Mouse (Mus musculus) B cell, adult 2 months (primary cell): ENCODE data around the gene Cnbd2.
"Not testable (repeated sequence)": the region's sequence is repeated elsewhere in the genome, so short reads cannot be mapped to it uniquely, and the experiment has no call there.

Experiments
- DNase-seq, 2 experiments: peaks; one replicate each; pipeline ENCODE4 v3.0.0; 2022

Gene Cnbd2

DNA sequence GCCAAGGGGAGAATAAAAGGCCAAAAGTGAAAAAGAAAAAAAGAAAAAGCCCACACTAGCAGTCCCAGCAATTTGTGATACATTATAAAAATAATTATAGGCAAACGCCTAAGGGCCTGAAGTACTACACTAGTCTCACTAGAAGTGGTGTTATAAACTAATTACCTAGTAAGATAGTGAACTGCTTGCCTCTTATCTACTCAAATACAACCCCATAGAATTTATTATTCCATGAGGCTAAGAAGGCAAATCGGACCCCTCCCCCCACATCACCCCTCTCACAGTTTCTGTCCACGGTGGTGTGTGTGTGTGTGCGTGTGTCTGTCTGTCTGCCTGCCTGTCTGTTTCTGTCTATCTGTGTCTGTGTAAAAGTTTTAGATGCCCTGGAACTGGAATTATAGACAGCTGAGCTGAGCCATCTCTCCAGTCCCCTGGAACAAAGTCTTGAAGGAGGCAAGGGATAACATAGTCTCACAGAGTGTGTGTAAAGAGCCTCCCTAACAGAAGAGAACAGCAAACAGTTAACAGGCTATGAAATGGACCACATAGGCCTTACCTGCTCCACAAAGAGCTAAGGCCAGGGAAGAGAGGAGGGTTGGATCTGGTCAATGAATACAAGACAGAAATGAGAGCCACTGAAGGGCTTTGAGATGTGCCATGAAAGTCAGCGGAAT is 81.2 kb downstream of the Cnbd2 start:
- peak in 1 of 2 experiments; percentile 5 for DNase-seq

DNA sequence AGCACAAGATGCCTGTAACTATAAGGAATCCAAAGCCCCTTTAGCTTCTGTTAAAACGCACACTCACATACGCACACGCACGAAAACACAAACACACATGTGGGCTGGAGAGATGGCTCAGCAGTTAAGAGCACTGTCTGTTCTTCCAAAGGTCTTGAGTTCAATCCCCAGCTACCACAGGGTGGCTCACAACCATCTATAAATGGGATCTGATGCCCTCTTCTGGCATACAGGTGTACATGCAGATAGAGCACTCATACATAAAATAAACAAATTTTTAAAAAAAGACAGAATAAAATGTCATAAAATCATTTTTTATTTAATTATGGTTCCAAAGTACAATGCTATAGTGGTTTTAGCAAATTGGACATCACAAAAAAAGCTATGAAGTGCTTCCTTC is 82.2 kb downstream of the Cnbd2 start:
- DNase-seq, result peak; percentile 15 to 29

DNA sequence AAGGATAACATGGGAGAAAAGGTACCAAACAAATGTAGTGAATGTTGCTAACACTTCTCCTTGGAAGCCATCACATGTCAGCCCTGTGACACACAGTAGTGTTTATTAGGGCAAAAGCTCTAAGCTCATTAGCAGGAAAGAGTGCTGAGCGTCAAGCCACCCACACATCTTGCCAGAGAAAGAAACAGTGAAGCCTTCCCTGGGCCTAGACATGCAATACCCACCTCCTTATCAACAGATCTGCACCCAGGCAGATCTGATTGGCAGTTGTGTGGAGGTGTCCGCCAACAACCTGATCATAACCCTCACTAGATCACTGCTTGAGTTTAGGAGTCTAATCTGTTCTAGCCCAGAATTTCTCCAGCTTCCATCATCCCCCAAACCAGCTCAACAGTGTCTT is 84.0 kb downstream of the Cnbd2 start:
- DNase-seq, result no peak

DNA sequence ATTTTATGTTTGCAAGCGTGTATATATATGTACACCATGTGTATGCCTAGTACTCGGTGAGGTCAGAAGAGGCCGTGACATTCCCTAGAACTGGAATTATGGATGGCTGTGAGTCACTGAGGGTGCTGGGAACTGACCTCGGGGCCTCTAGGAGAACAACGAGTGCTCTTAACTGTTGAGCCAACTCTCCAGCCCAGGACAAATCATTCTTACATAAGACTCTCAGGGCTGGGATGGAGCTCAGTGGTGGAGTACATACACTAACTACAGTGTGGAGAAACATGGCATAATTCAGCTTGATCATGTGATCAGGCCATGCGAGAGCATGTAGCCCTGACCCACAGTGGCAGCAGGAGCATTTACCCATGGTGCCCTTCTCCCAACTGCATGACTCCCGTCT is 85.9 kb downstream of the Cnbd2 start:
- no peak for DNase-seq

DNA sequence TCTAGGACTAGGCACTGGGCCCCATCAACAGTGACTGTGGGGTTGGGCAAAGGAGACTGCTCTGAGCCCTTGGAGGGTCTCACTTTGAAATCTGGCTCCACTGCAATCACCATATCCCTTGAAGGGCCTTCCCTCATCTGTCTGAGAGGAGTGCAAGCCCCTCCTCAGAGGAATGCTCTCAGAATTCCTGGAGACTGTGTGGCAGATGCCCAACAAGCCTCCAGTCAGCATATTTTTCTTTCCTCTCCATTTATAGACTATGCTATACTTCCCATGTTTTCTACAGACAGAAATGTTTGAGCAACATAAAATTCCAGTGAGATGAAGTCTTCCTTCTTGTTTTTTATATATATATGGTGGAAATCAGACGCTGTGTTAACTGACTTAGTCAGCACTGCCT is 87.4 kb downstream of the Cnbd2 start:
- no peak for DNase-seq

DNA sequence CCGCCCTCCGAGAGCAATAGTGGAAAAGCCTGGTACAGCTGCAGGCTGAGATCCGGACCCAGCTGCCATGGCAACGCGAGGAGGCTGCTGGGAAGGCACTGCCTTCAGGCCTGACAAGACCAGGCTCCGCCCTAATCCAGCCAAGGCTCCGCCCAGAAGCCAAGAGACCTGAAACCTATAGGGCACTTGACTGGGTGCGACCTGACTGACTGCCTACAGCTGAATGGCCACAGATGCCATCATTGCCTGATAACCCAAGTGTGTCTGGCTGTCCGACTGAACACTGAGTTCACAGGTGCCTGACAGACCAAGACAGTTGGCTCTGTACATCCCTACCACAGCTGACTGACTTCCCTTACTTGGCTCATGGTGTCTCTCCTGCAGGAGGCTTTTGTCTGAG is 89.2 kb downstream of the Cnbd2 start:
- DNase-seq, result peak; percentile 76 to 77

DNA sequence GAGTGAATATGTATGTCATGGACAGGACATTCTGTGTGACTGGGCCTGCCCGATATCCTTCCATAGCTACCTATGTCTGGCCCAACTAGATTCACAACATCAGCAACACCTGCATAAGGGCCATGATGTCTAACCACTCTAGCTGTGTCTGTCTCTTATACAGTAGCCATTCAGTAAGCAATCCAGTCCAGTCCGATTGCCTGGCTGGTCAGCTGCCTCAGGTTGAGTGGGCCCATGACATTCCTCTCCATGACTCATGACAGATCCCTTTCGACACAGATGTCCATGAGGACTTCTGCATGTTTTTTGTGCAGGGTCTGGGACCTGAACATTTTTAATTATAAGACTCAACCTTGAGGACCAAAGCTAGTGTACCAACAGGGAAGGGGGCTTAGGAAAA is 89.9 kb downstream of the Cnbd2 start:
- no peak for DNase-seq

DNA sequence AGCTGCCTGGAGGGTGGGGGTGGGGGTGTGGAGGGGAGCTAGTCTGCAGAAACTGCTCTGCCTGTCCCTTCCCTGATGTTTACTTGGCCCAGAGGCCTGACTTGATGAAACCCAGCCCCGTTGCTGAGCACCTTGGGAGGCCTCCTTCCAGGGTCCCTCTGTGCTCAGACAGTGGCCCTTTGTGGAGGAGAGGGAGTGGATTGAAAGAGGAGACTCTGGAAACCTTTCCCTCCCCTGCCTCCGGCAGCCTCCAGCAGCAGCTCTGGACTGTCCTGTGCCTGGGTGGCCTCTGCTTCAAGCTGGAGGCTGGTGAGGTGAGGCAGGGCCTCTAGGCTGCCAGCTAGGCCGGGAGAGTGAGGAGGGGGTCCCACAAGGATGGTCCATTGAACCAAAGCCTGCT is 94.9 kb downstream of the Cnbd2 start:
- no peak for DNase-seq

DNA sequence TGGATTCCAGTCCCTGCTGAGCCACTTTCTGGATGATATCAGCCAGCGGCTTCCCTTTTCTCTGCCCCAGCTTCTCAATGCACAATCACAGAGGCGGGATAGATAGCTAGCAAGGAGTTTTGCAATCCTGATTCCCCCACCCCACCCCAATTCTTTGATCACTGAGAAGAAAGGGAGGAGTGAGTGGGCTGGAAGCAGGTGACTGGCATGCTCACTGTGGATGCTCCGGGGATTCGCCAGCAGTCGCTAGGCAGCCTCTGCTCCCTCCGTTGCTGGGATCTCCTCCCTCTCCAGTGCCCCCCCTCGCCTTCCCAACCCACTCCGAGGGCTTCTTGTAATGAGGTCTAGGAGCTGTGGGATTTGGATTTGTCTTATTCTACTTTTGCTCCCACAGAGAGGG is 96.1 kb downstream of the Cnbd2 start:
- DNase-seq, result no peak

DNA sequence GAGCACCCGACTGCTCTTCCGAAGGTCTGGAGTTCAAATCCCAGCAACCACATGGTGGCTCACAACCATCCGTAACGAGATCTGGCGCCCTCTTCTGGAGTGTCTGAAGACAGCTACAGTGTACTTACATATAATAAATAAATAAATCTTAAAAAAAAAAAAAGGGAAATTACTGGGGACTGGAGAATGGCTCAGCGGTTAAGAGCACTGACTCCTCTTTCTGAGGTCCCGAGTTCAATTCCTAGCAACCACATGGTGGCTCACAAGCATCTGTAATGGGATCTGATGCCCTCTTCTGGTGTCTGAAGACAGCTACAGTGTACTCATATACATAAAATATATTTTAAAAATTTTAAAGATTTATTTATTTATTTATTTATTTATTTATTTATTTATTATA is 99.2 kb downstream of the Cnbd2 start:
- not testable (repeated sequence) for DNase-seq

DNA sequence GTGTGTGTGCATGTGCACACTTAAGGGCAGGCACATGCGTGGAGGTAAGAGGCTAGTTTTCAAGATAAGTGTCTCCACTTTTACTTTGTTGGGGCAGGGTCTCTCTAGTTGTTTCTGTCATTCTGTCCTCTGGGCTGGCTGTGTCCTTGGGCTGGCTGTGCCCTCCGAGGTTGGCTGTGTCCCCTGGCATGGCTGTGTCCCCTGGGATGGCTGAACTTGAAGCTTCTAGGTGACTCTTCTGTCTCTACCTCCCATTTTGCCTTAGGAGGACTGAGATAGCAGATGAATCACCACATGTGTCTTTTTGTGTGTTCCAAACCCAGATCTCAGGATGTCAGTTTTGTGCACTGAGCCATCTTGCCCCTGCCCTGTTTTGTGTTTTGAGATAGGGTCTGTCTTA is 102.9 kb downstream of the Cnbd2 start:
- DNase-seq, result no peak

DNA sequence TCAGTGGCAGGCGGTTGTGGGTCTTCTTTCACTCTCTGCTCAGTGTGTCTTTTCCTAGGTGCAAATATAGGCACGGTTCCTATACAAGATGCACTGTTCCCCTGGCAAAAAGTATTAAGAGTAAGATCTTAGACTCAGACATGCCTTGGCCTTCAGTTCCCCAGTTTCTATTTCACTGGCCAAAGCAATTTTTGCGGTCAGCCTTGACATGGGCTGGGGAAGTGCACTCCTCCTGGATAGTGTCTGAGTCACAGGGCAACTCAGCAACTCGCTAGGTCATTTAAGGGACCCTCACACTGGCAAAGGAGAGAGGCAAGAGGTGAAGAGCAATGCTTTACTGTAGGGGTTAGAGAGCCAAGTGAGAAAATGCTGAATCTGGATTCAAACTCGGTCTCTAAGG is 103.6 kb downstream of the Cnbd2 start:
- no peak for DNase-seq

DNA sequence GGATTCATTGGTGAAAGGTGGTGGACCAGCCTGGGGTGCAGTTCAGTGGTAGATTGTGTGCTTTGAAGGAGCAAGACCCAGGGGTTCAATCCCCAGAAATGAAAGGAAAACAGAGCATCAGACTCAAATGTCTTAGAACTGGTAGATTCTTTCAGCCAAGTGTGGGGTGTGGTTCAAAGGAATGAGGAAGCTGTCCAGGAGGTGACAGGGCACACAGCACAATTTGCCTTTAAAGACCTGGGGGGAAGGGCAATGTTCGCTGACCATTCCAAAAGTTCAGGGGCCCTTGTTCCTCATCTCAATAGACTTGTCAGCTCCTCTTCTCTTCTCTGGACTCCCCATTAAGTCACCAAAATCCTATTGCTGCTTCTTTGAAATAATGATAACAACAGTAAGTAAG is 105.1 kb downstream of the Cnbd2 start:
- no peak for DNase-seq

DNA sequence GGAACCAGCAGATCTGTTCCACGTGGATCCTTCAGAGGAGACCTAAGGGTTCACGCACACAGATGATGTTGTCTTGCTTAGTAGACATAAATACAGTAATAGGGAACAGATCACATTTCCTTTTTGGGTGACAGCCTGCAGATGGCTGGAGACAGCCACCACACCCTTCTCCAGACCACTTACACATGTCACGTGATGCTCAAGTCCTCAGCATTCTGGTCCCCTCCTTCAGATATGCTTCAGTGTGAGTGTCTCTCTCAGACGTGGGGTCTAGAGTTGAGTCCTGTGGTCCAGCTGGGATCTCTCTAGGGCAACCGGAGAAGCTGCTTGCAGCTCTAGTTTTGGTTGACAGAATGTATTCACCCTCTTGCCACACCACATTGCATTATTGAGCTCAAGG is 106.4 kb downstream of the Cnbd2 start:
- no peak for DNase-seq

DNA sequence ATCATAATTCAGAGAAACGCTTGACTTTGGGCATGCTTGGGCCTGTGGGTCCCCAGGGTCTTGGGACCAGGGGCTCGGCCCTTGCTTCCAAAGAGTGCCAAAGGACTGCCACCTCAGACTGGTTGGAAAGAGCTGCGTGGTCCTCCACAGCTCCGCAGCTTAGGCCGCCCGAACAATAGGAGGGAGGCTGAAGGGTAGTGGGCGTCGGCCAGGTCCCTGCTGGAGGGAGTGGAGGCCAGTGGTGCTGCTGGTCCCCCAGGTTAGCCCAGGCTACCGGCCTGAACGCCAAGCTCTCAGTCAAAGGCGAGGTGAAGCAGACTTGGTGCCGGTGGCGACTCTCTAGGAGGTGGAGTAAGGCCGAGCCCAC is 108.2 kb downstream of the Cnbd2 start:
- DNase-seq, result no peak

DNA sequence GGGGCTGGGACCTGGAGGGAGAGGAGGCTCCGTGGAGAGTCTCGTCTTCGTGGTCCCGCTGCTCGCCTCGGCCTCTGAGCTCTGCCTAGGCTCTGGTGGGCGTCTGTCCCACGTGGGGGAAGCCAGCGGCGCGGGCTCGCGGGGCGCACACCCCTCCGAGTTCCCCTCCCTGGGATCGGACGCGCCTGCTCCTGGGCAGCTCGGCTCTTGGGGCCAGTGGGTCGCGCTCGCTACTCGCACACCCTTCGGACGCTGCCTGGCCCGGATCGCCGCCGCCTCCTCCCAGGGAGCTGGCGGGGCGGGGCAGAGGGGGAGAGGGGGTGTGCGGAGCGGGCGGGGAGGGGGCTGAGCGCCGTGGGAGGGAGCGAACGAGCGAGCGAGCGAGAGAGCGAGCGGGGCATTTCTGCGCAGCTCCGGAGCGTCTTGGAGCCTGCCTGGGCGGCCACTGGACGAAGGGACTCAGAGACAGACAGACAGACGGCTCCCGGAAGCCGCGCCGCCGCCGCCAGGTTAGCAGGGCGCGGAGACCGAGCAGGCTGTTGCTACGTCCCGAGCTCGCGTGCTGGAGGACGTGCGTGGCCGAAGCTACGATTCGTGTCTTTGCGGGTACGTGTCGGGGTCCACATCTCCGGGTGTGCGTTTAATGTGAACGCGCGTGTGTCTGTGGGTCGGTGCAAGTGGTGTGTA is 108.7 kb downstream of the Cnbd2 start, which contains the start of gene Epb41l1:
Gene Epb41l1, plus strand, starts transcription at position 216 of the 687 bp plus-strand sequence.
- peak; percentile 37 to 42 for DNase-seq

DNA sequence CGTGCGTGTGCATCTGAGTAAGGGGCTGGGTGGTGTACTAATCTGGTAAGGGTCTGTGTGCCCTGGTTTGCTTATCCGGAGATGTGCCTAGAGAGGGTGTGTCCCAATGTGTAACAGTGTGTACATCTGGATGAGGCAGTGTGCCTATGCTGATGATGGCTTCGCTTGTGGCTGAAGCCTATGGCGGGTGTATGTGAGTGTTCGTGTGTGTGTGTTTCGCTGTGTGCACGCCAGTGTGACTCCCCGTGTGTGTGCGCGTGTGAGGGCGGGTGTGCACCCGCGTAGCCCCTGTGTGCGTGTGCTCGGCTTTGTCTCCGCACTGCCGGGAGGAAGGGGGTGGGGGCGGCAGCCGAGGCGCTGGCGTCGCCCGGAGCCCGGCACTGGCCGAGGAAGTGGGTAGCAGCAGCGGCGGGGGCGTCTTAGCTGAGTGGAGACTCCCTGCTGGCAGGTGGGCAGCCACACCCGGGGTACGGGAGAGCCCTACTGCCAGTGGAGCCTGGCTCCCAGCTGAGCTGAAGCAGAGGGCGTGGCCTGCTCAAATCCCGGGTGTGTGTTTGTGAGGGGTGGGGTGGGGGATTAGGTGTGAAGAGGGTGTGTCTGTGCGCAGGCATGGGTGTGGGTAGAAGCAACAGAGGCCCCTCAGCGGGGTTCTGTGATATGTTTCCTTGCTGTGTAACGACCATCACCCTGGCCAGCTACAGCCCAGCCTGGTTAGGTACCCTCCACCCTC is 109.4 kb downstream of the Cnbd2 start:
- peak; percentile 37 to 44 for DNase-seq

DNA sequence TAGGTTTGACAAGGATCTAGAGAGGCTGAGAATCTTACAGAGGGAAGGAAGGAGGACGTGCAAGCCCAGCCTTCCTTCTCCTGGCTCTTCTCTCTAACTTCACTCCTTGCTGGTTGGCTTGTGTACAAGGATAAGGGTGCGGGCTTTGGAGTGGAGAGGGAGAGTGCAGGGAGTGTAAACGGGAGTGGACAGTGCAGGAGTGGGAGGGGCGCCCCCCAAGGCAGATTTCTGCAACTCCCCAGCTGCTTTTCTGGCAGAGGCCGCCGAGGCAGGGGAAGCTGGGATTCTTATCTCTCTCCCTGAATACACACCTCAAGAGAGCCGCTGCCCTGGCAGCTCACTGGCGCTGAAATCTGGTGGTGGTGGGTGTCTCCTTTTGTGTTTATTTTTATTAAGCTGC is 110.5 kb downstream of the Cnbd2 start:
- no peak for DNase-seq

DNA sequence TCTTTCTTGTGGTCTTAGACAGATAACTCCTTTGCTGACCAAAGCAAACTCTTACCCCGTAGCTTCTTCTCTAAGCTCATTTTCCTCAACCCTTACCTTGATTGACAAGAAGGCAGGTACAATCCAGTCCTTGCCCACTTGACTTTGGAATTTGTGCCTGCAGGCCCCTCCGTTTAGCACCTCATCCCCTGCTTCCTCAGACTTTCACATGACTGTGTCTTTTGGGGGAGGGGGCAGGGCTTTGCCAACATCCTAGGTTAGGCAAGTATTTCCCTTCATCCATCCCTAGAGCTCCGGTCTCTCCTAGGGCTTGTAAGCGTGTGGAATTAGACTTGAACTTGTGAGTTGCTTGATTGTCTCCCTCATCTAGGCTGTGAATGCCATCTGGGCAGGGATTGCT is 111.6 kb downstream of the Cnbd2 start:
- DNase-seq, result no peak
